Comparison of ENCODE assay signal across 7 mouse cellular contexts in the genomic region with DNA sequence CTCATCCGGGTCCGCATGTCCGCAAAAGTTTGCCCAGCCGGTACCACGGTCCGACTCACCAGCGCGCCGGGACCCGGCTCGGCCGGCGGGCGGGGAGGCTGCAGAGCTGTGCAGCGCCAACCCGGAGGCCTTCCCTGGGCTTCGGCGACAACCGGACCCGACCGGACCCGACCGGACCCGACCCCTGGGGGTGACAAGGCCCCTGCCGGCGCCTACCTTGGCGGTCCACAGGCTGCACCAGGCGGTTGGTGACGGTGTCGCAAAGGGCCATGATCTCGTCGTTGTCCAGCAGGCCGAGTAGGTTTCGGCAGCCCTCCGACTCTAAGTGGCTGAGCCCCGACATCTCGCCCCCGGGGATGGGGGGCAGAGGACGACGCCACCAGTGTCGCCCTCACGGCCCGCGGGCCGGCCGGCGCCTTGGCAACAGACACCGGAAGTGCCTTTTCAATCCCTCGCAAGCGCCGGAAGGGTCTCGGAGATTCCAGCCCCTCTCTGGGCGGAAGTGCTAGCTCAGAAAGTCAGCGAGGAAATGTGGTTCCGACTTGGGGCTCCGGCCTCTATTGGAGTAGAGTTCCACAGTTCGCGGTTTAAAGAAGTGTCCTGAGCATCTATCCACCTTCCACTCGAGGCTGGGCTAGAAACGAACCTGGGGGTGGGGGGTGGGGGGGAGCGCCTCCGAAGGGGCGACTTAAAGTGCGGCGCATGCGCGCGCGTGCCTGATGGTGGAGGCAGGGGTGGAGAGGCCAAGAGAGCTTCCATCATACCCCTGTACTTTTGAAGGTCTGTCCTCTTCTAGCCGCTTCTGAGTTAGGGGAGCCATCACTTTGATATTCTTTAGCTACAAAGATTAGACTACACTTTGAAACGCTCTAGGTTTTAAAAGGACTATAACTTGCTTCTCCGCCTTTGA. TPM values are rescaled to one million over a fixed set of nuclear protein-coding genes. Genes with fewer than 3 reads are reported as not detected.
DNase-seq lines count a peak whose midpoint lies in the region; ATAC-seq lines count a peak whose summit lies in the region.

Gene 4930453N24Rik (minus strand): TSS at position 641 of the 910 bp plus-strand sequence.

- WGBS in embryonic facial prominence, embryonic 11.5 days = 2% methylated on average over 68 of the region's 72 CpGs
- WGBS in limb, embryonic 11.5 days = 2% methylated on average over 72 of the region's 72 CpGs
- 2% methylated on average over 72 of the region's 72 CpGs for WGBS in midbrain, embryonic 14.5 days

- H3K27me3 ChIP-seq in embryonic facial prominence, embryonic 11.5 days (ENCODE audit: control insufficient read depth, insufficient read depth, low read length) = no peaks in the 10 kb centered on the region
- H3K27me3 ChIP-seq in limb, embryonic 11.5 days (ENCODE audit: control insufficient read depth, insufficient read depth, low read length) = no peaks in the 10 kb centered on the region
- H3K27me3 ChIP-seq in midbrain, embryonic 14.5 days (ENCODE audit: control insufficient read depth, insufficient read depth, low read length) = no peaks in the 10 kb centered on the region

- peak within 1 kb of the TSS; percentile 50 for H3K4me2 ChIP-seq in embryonic facial prominence, embryonic 11.5 days (ENCODE audit: low read depth, low read length)
- peak within 1 kb of the TSS; percentile 54; the same call in 1 of the 2 replicates for H3K4me2 ChIP-seq in limb, embryonic 11.5 days (ENCODE audit: low read depth, severe bottlenecking)
- H3K4me2 ChIP-seq in midbrain, embryonic 14.5 days (ENCODE audit: low read length) = peak within 1 kb of the TSS; percentile 66

- H3K36me3 ChIP-seq in embryonic facial prominence, embryonic 11.5 days (replicated peaks; ENCODE audit: control insufficient read depth, insufficient read depth, low read depth, low read length) = no peaks in the 10 kb centered on the region; the same call in 1 of the 2 replicates
- H3K36me3 ChIP-seq in limb, embryonic 11.5 days (ENCODE audit: control insufficient read depth, insufficient read depth, low read length) = no peaks in the 10 kb centered on the region; the same call in 1 of the 2 replicates
- peaks cover 12% of the 10 kb centered on the region for H3K36me3 ChIP-seq in midbrain, embryonic 14.5 days (ENCODE audit: control insufficient read depth, insufficient read depth, low read length)

- peak; percentile 93 for DNase-seq in adrenal gland, postnatal 14 days
- DNase-seq in embryonic facial prominence, embryonic 11.5 days (ENCODE audit: low spot score) = peak; percentile 92
- peak; percentile 98 for DNase-seq in heart, adult 11 months
- DNase-seq in kidney, adult 18-20 months = peak; percentile 88
- DNase-seq in limb, embryonic 11.5 days (ENCODE audit: low spot score) = peak; percentile 91
- peak; percentile 95 for DNase-seq in midbrain, embryonic 14.5 days
- peak; percentile 70 to 72 for DNase-seq in spleen, adult 18-20 months

- peak within 1 kb of the TSS; percentile 86 for H3K9ac ChIP-seq in embryonic facial prominence, embryonic 11.5 days (replicated peaks; ENCODE audit: low read length)
- H3K9ac ChIP-seq in limb, embryonic 11.5 days (ENCODE audit: low read length) = peak within 1 kb of the TSS; percentile 79
- H3K9ac ChIP-seq in midbrain, embryonic 14.5 days (replicated peaks; ENCODE audit: low read length) = peak within 1 kb of the TSS; percentile 82

- ATAC-seq in embryonic facial prominence, embryonic 11.5 days (replicated peaks; ENCODE audit: insufficient number of reproducible peaks, low FRiP score, low TSS enrichment, low read depth) = peak; percentile 95
- peak; percentile 97 for ATAC-seq in limb, embryonic 11.5 days (ENCODE audit: insufficient number of reproducible peaks, low FRiP score, low TSS enrichment, low read depth)
- peak; percentile 95 for ATAC-seq in midbrain, embryonic 14.5 days (ENCODE audit: low FRiP score, low TSS enrichment)

- no peaks in the 10 kb centered on the region for H3K9me3 ChIP-seq in embryonic facial prominence, embryonic 11.5 days (replicated peaks; ENCODE audit: control insufficient read depth, low read length)
- no peaks in the 10 kb centered on the region for H3K9me3 ChIP-seq in limb, embryonic 11.5 days (ENCODE audit: control insufficient read depth, low read length)
- H3K9me3 ChIP-seq in midbrain, embryonic 14.5 days (ENCODE audit: control insufficient read depth, low read length) = no peaks in the 10 kb centered on the region

- H3K4me3 ChIP-seq in embryonic facial prominence, embryonic 11.5 days (ENCODE audit: low read depth, low read length) = peak within 1 kb of the TSS; percentile 82
- peak within 1 kb of the TSS; percentile 83 for H3K4me3 ChIP-seq in limb, embryonic 11.5 days (ENCODE audit: low read depth, low read length)
- H3K4me3 ChIP-seq in midbrain, embryonic 14.5 days (replicated peaks; ENCODE audit: low read depth, low read length) = peak within 1 kb of the TSS; percentile 82

- peak within 1 kb of the TSS; percentile 82; the same call in 1 of the 2 replicates for H3K27ac ChIP-seq in embryonic facial prominence, embryonic 11.5 days (replicated peaks; ENCODE audit: low read depth, low read length)
- peak within 1 kb of the TSS; percentile 83 for H3K27ac ChIP-seq in limb, embryonic 11.5 days (replicated peaks; ENCODE audit: low read depth, low read length)
- peak within 1 kb of the TSS; percentile 87 for H3K27ac ChIP-seq in midbrain, embryonic 14.5 days (replicated peaks; ENCODE audit: low read depth, low read length)

- no peaks in the 10 kb centered on the region for H3K4me1 ChIP-seq in embryonic facial prominence, embryonic 11.5 days (ENCODE audit: control insufficient read depth, insufficient read depth, low read length)
- H3K4me1 ChIP-seq in limb, embryonic 11.5 days (ENCODE audit: control insufficient read depth, insufficient read depth, low read length) = no peaks in the 10 kb centered on the region
- peaks cover 8% of the 10 kb centered on the region for H3K4me1 ChIP-seq in midbrain, embryonic 14.5 days (ENCODE audit: control insufficient read depth, insufficient read depth, low read length)

RNA-seq across cellular contexts. Expression of gene 4930453N24Rik, which starts in this region (rescaled TPM):
- total RNA-seq in adrenal gland, postnatal 14 days (2021) = 35.9 and 39.9 TPM in 2 replicates
- polyA plus RNA-seq in embryonic facial prominence, embryonic 11.5 days (2014; fragmentation: Nextera tagmentation; extraction: Ambion mirVana) = 32.1 and 38.1 TPM in 2 replicates
- 29.1 and 32.3 TPM in 2 replicates for polyA plus RNA-seq in limb, embryonic 11.5 days (2014; fragmentation: Nextera tagmentation; extraction: Ambion mirVana)
- polyA plus RNA-seq in midbrain, embryonic 14.5 days (2014; fragmentation: Nextera tagmentation; extraction: Ambion mirVana) = 24.6 and 27.9 TPM in 2 replicates

Comparison
In these comparisons a context has a peak if more than half of its experiments do, and no peak if none do; other contexts are left out.
1. Peak in every context shown above with its lines: DNase-seq, ATAC-seq, H3K4me3 ChIP-seq and H3K27ac ChIP-seq.